ENCODE assay signal across 21 mouse cellular contexts in the genomic region with DNA sequence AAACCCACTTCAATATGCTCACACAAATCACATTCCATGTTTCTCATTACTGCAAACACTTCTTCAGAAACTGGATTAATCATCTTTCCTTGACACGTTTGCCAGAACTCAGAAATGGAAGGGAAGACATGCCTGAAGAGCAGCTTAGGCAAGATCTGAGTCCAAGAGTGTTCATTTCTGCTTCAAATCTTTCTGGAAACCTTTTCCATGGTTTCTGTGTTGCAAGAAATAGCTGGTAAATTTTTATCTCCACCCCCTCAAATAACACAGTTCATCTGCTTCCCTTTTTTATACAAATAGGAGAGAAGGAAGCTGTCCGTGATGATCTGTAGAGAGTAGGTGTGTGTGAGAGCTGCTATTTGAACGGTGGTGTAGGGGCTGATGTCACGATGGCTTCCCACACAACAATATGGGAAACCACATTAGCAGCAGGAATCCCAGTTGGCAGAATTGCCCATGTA.
A peak's percentile ranks its signal among the peaks of the same experiment; 100 is the strongest.
DNase-seq lines count a peak whose midpoint lies in the region; ATAC-seq and TF ChIP-seq lines count a peak whose summit lies in the region.
"Had no signal": no experiment of that assay in that cellular context is flagged by ENCODE, and none has a peak within 500 bp of the region (broad histone marks: within the 10 kb centered on the region; RNA-seq: fewer than 3 reads in every experiment).

No protein-coding gene starts in this region.

- no peak overlapping the region for H3K9ac ChIP-seq in hindbrain, embryonic 12.5 days
- H3K9ac ChIP-seq: heart, embryonic 13.5 days; liver, embryonic 13.5 days; lung, embryonic 15.5 days; neural tube, embryonic 15.5 days had no signal

- no peak for TF ChIP-seq CTCF in layer of hippocampus, adult 2 months (conservative IDR thresholded peaks at IDR 0.05)

- H3K4me1 ChIP-seq in hindbrain, embryonic 12.5 days, result no peaks in the 10 kb centered on the region
- H3K4me1 ChIP-seq: heart, embryonic 13.5 days; liver, embryonic 13.5 days; lung, embryonic 15.5 days; neural tube, embryonic 15.5 days had no signal

- intact Hi-C loops in left cerebral cortex, postnatal 4 days (cut with DNase I), result no loop called here

- ATAC-seq in hindbrain, embryonic 12.5 days (ENCODE audit: low FRiP score), result no peak
- ATAC-seq in megakaryocyte progenitor cell, adult 5-6 weeks (replicated peaks; ENCODE audit: poor library complexity), result no peak
- ATAC-seq: hindbrain, postnatal 0 days had no signal

- peak; percentile 62 for DNase-seq in left cerebral cortex, adult 11 months (ENCODE audit: low spot score)
- no peak for DNase-seq in left cerebral cortex, postnatal 4 days
- peak; percentile 62 to 66 for DNase-seq in layer of hippocampus, adult 2 months (ENCODE audit: low spot score in 2 of 2)
- DNase-seq in left cerebral cortex, adult 9 months (ENCODE audit: low spot score in 2 of 2), result peak; percentile 78 to 82
- peak; percentile 72 to 82 for DNase-seq in right cerebral cortex, postnatal 36 days (ENCODE audit: low spot score in 2 of 2)
- DNase-seq in adrenal gland, adult 2 months, result no peak
- DNase-seq: cerebellum, postnatal 10 days; heart, postnatal 36 days; kidney, adult 18-20 months; kidney, postnatal 14 days; liver, embryonic 13.5 days; midbrain, embryonic 14.5 days; retina, postnatal 1 day had no signal

- H3K9me3 ChIP-seq in hindbrain, embryonic 12.5 days (replicated peaks), result no peaks in the 10 kb centered on the region
- H3K9me3 ChIP-seq: heart, embryonic 13.5 days; liver, embryonic 13.5 days; lung, embryonic 15.5 days; neural tube, embryonic 15.5 days had no signal

- no peak overlapping the region for H3K4me2 ChIP-seq in hindbrain, embryonic 12.5 days (replicated peaks)
- H3K4me2 ChIP-seq: heart, embryonic 13.5 days; liver, embryonic 13.5 days; lung, embryonic 15.5 days; neural tube, embryonic 15.5 days had no signal

- H3K36me3 ChIP-seq in hindbrain, embryonic 12.5 days, result no peaks in the 10 kb centered on the region
- H3K36me3 ChIP-seq: heart, embryonic 13.5 days; liver, embryonic 13.5 days; lung, embryonic 15.5 days; neural tube, embryonic 15.5 days had no signal

- 87% methylated on average over 4 of the region's 4 CpGs for WGBS in hindbrain, embryonic 12.5 days

- no peak overlapping the region for H3K4me3 ChIP-seq in layer of hippocampus, adult 2 months
- no peak overlapping the region for H3K4me3 ChIP-seq in hindbrain, embryonic 12.5 days
- H3K4me3 ChIP-seq: heart, embryonic 13.5 days; liver, embryonic 13.5 days; lung, embryonic 15.5 days; myocyte; neural tube, embryonic 15.5 days had no signal

- no peaks in the 10 kb centered on the region for H3K27me3 ChIP-seq in hindbrain, embryonic 12.5 days
- H3K27me3 ChIP-seq: CH12.LX; heart, embryonic 13.5 days; liver, embryonic 13.5 days; lung, embryonic 15.5 days; neural tube, embryonic 15.5 days had no signal

- peak overlapping the region; percentile 52 for H3K27ac ChIP-seq in layer of hippocampus, adult 2 months
- no peak overlapping the region for H3K27ac ChIP-seq in hindbrain, embryonic 12.5 days
- H3K27ac ChIP-seq: heart, embryonic 13.5 days; hindbrain, postnatal 0 days; liver, embryonic 13.5 days; lung, embryonic 15.5 days; neural tube, embryonic 15.5 days had no signal

Comparison
In these comparisons a context has a peak if more than half of its experiments do, and no peak if none do; other contexts are left out.
1. DNase-seq: peak in left cerebral cortex, adult 11 months (single experiment), layer of hippocampus, adult 2 months (2 of 2), left cerebral cortex, adult 9 months (2 of 2) and right cerebral cortex, postnatal 36 days (2 of 2); none in left cerebral cortex, postnatal 4 days (single experiment) and adrenal gland, adult 2 months (single experiment).